Mouse (Mus musculus) layer of hippocampus, postnatal 25 days (tissue): ENCODE results near the gene Bbs9. TPM values are rescaled to one million over a fixed set of nuclear protein-coding genes. Genes with fewer than 3 reads are reported as not detected.
A peak's percentile ranks its signal among the peaks of the same experiment; 100 is the strongest.

ENCODE experiments used
- DNase-seq, 2 experiments: peaks; one replicate each; pipeline ENCODE4 v3.0.0; 2022; ENCODE audit warnings: mixed read lengths in 2 of 2, low spot score in 1 of 2; ENCODE audit errors: extremely low spot score in 1 of 2
- total RNA-seq, 2 experiments: library from RNA; stranded (reverse); gene quantifications; 2 replicates each; pipeline ENCODE4 v1.2.3; 2021

The Bbs9 gene
- total RNA-seq, 2 experiments from 2014 or later, result 22.1 to 25.2 TPM

DNA sequence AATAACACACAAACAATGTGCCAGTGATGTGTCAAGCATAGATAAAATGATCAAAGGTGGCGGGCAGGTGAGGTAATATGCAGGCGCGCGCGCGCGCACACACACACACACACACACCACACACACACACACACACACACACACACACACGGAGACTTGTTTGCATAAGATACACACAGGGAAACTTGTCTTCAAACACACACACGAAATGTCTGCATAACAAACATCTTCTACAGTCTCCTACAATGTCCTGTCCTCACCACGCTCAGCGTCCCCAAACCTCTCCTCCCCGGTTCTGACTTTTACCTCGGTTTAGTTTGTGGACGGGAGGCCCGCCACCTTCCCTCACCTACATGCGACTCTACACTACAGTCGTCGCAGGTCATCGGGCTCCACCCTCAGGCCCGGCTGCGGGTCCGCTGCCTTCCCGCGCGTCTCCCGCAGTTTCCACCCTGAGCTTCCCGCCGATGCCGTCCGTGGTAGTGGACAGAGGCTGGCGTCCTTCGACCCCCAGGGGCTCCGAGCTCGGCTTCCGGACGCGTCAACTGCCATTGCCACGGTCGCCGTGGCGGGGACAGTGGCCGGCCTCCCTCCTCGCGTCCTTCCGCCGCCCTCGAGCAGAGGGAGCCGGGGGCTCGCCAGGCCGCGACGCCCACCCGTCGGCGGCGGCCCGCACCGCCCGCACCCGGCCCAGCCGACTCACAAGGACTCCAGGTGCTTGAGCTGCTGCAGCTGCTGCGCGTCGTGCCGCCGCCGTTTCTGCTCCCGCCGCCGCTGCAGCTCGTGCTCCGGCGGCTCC is 7.9 kb upstream of the Bbs9 start:
- DNase-seq, result peak in 1 of 2 experiments; percentile 33

DNA sequence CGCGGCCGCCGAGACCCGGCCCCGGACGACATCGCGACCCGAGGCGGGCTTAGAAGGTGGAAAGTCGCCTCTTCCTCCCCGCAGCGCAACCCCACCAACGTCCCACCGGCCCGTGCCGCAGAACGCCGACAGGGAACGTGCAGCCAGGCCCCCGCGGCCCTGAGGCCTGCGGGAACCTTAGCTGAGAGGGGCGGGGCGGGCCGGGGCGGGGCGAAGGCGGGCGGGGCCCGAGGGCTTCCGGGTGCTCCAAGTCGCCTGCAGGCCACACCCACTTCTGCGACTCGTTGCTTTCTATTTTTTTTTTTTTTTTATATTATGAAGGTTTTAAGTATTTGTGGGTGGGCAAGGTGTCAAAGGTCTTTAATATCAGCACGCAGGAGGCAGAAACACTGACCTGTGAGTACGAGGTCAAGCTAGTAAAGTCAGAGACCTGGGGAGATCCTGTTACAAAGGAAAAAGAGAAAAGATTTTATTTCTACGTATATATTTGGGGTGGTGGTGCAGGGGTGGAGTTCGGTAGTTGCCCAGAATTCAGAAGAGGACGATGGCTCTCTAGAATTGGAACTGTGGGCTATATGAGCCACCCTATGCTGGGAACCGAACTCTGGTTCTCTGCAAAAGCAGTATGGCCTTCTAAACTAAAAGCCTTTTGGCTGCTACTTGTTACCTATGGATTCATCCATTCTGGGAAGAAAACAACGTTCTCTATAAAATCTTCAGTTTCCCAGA is 7.2 kb upstream of the Bbs9 start:
- peak; percentile 35 to 55 for DNase-seq

DNA sequence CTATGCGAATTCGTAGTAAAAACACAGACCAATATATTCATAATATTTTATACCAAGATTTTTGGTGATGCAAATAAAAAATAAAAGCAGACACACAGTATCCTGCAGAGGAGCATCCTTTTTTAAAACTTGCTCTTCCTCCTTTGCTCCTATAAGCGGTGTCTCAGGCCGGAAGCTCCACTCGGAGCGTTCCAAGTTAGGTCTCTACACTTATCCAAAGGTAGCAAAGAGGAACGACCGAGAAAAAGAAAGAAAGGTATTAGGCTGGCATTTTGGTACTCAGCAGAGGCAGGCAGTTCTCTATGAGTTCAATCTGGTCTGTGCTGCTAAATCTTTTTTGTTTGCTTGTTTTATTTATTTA is 6.6 kb upstream of the Bbs9 start:
- no peak for DNase-seq

DNA sequence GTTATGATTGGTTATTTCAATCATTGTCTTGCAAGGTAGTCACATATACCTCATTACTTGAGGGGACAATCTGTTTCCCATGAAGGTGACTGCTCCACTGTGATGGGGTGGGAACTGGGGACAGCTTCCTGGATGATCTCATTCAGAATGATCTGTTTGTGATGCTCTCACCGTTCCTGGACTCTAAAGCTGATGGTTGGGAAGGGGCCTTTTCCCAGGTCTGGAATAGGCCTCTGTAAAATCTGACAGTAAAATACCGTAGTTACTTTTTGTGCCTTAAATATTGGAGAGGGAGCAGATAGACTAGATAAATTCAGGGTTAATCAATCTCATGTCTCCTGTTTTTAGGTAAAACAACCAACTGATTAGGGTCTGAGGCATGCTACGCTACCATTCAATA is 5.9 kb upstream of the Bbs9 start, which contains the start of gene Rp9:
Gene Rp9, minus strand, starts transcription at position 101 of the 400 bp plus-strand sequence.
- no peak for DNase-seq

DNA sequence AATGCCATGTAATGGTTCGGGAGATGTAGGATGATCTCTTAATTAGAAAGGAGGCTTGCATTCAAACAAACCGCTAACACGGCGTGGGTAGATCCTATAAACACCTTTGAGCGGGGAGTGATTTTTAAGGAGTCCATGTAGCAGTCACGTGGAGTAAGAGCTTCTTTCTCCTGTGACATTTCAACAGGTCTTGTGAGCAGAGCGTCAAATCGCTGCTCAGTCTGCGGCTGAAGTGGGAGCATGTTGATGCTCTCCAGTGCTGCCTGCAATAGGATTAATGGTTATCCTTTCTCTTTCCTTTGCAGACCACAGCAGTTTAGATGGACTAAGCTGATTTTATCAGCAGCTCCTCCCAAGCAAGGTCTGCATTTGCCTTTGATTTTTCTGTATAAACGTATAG is 750 bp downstream of the Bbs9 start:
- no peak for DNase-seq

DNA sequence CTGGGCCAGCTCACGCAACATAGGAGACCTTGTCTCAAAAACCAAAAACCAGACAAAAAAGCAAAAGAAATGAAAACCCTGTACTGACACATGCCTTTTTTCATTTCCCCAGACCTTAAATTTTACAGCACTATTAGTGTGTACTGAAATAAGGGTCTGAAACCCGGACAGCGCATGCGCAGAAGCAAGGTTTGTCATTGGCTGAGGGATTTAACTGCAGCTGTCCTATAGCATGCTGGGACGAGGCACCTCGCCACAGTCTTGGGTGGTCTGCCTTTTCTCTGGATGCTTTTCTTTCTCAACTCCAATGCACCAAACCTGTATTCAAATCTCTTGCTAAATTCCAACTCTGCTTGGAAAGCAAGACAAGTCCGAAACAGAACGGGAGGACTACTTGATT is 3.4 kb downstream of the Bbs9 start:
- no peak for DNase-seq

DNA sequence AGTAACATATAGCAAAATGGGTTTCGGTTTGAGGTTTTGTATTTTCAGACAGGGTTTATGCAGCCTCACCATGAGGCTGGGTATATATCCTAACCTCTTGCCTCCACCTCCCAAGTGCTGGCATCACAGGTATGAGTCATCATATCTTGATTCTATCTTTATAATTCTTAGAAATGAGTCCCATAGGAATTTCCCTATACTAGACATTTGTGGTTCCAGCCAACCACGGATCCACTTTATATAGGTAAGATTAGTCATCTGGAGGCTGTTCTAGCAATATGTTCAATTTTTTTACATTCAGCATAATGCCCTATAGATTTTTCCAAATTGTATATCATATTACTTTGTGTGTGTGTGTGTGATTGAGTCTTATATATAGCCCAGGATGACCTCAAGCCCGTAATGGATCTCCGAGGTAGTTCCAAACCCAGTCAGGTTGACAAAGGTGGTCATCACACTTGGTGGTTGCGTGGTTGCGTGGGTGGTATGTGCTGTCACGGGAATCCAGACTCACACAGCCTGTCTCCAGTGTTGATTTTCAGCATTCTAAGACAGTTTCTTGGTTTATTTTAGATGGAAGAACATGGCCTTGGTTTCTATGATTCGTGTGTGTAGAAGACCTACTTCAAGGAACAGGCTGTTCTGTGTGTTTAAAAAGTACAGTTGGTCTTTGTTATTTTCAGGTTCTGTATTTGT is 8.5 kb downstream of the Bbs9 start:
- DNase-seq, result no peak

DNA sequence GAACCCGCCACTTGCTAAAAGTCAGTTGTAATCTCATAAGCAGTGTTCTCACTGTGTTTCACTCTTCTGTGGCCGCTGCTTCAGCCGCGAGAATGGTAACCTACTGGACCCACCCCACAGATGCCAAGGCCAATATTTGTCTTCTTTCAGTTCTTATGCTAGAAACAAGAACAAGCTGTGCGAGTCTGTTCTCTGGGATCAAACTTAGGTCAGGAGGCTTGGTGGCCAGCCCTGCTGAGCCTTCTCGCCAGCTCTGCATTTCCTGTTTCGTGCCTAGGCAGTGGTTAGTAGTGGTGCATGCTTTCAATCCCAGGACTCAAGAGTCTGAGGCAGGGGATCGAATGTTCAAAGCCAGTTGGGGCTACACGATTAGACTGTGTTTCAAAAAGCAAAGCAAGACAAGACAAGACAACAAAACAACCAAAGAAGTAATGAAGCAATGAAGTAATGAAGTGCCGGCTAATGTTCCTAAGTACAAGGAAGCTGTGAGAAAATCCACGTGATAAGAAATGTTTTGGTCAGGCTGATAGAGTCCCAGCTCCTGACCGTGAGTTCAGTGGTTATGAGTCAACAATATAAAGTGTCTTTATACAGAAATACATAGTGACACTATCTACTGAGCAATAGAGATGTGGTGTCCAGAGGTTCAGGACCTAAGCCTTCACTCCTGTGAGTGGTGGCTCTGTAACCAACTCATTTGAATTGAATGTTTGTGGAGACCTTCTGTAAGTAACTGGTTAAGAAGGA is 9.2 kb downstream of the Bbs9 start:
- no peak for DNase-seq

DNA sequence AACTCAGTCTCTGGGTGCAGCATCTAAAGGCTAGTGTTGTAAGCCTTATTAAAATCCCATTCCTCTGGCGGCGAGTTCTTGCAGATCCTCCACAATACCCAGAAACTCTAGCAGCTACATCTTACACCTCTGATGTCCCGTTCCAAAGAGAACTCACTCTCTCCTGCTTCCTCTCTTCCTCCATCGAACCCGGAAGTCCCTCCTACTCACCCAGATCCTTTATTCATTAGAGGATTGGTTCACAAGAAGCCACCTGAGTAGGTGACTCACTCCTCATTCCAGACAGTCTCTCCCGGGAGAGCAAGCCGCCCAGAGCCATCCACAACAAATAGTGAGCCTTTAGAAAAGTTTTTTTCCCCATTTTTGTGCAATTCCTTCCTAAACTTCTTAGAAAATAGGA is 10.7 kb downstream of the Bbs9 start:
- no peak for DNase-seq

DNA sequence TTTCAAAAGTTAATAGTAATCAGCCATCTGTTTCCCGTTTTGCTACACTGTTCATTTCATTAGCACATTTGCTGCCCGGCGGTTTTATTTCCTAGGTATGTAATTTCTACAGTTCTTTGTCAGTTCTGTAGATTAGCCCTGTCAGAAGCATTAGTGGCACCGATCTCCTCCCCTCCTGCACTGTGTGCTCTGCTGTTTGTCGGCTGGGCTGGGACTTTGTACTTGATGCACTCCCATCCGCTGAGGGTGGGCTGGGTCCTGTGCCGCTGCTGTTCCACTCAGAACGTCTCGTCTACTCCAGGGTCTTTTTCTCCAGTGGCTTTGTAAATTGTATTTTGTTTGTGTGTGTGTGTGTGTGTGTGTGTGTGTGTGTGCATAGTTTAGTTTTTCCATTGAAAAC is 13.4 kb downstream of the Bbs9 start:
- no peak for DNase-seq

DNA sequence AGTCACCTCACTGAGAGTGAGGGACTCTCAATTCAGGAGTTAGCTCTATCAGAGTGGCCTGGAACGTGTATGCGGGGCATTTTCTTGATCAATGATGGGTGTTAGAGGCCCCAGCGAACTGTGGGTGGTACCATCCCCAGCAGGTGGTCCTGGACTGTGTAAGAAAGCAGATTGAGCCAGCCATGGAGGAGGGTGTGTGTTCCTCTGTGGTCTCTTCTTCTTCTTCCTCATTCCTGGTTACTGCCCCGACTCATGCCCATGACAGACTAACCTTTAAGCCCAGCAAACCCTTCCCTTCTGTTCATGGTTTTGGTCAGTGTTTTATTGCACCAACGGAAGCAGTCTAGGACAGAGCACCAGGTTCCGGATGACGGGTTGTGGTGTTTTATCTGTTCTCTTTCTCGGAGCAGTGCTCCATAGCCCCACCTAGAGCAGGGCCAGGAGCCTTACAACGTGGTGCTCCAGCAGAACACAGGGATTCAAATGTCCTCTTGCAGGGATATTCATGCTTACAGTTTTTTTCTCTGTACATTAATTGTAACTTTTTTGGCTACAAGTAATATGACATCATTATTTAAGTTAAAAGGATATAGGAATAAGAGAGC is 18.8 kb downstream of the Bbs9 start:
- no peak for DNase-seq

DNA sequence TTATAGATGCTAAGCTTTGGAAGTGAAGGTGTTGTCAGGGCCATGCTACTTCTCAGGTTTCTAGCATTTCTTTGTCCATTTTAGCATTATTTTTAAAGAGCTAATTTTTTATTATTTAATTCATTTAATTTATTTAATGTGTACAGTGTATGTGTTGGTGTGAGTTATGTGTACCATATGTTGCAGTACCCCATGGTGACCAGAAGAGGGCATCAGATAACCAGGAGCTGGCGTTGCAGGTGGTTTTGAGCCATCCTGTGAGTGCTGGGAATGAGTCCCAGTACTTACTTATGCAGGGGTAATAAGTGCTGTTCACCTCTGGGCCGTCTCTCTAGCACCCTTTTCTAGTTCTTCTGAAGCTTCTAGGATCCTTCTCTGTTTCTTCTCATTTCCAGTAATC is 19.6 kb downstream of the Bbs9 start:
- DNase-seq, result no peak

DNA sequence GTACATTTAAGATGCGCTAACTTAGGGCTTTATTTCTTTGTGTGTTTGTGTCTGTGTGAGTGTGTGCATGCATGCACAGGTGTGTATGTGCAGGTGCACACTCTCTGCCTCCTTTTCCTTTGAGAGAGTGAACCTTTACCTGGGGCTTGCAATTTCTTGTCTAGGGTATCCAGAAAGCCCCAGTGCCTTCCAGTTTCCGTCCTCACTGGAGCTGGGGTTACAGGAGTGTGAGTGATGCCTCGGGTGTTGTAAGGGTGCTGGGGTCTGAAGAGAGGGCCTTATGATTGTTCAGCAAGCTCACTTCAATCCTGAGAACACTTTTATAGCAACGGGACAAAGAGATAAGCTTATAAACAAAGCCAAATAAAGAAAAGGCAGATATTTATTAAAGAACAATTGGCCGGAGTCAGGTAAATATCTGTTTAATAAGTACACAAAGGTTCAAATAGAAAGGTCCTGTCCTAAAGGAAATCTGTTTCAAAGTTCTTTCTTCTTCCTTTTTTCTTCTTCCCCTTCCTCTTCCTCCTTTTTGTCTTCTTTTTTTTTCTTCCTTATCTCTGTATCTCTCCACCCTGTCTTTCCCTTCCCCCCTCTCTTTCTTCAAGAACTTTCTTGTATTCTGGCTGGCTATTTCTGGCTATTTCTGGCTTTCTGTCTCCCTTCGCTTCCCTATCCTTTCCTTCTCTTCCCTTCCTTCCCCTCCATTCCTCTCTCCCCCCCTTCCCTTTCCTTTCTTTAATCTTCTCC is 21.7 kb downstream of the Bbs9 start:
- DNase-seq, result no peak

DNA sequence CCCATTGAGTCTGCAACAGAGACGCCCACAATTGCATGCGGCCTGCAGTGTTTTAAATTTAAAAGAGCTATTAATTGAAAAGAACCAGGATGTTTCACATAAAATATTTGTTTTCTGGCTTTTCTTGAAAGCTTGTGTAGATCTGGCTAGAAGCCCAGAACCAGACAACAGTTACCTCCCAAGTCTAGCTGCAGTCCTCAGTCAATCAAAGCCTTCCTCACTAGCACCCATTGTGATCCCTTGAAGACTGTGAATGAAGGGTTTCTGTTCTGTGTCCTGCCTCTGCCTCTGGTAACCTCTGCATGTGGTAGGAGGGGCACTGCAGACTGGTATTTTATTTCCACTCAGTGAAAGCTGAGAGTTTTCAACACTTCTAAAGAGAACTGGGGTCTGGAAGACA is 27.5 kb downstream of the Bbs9 start:
- DNase-seq, result no peak

DNA sequence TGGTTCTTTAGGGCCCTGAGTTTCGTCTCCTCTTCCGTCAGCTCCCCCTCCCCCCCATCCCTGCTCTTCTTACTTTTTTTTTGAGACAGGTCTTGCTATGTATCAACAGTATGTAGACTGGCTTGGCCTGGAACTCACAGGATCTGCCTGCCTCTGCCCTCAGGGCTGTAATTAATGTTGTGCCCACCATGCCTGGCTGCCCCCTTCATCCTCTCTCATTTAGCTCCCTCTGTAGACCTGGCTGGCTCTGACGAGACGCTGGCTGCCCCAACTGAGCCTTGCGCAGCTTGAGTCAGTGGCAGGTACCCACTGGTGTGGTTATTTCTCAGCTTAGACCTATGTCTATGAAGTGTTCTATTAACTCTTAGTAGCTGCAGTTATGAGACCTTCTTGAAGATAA is 28.1 kb downstream of the Bbs9 start:
- DNase-seq, result no peak

DNA sequence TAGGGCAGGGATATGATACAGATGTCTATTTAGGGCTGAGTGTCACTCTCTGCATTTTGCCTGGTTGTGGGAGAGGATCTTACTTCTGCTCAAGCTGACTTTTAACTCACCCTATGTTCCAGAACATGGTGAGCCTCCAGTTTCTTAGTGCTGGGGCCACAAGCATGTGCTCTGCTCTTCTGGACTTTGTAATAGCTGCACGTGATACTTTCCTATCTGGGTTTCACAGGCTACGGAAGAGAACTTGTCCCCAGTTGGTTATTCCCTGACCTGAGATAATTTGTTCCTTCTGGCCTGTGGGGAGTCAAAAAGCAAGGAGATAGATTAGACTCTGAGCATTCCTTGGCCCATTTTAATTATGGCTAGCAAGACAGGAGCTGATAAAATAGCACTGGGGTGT is 30.1 kb downstream of the Bbs9 start:
- DNase-seq, result no peak

DNA sequence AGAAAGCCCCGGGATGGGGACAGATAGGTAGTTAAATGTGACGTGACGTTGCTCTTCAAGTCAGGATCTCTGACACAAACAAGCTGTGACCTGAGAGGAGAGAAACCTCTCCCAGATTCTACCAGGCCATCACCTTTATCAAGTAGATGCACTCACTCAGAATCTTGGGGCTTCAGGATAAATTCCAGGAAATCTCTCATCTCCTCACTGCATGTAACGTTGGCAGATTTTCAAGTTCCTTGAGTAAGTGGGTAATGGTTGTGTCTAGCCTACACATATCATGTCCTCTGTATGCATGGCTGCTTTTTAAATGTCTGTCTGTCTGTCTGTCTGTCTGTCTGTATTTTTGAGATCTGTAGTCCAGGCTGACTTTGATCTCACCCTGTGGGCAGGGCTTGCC is 39.6 kb downstream of the Bbs9 start:
- no peak for DNase-seq

DNA sequence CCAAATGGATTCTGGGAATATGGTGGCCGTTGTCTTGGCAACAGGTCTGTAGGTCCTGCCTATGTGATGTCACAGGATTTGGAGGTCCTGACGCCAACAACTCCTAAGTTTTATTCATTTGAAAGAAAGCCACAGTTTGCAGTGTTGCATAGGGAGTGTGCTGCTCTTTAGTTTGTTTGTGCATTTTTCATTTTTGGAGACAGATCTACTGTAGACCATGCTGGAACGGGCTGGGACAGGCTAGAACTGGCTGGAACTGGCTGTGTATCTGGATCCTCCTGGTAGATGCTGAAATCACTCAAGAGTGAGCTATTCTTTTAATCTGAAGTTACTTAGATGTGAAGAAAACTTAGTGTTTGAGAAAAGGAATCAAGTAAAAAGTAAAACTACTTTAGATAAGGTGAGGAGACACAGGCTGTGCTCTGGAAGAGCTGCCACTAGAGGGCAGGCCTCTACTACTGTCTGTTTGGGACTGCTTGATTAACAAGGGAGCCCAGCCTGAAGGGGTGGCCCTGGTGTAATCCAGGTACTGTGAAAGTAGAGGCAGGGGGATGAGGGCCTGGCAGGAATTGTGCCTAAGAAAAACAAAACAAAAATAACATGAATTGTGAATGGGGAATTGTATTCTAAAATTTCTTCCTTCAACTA is 43.0 kb downstream of the Bbs9 start:
- peak; percentile 12 to 65 for DNase-seq

DNA sequence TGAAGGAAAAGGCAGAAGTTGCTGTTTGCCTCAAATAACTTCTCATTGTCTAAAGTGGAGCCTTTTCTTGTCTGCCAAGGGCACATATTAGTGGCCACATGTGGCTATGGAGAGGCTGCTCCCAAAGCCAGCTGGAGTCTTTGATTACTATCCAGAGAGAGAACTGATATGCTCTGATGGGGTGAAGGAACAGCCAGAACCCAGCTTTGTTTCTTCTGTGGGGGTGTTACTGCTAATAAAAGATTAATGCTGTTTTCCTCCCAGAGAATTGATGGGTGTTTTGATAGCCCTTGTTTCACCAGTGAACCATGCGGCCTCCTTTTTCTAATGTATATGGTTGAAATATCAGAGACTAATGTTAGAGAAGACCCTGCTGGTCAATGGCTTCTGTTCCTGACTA is 47.9 kb downstream of the Bbs9 start:
- no peak for DNase-seq
